Mouse (Mus musculus): Measurements from ENCODE around the gene Mettl1. TPM values are rescaled to one million over a fixed set of nuclear protein-coding genes. Genes with fewer than 3 reads are reported as not detected.
"Not testable (repeated sequence)": the region's sequence is repeated elsewhere in the genome, so short reads cannot be mapped to it uniquely, and the experiment has no call there.

Mettl1 gene
- polyA plus RNA-seq, 1 experiment from 2014 or later: 47.6 TPM

DNA sequence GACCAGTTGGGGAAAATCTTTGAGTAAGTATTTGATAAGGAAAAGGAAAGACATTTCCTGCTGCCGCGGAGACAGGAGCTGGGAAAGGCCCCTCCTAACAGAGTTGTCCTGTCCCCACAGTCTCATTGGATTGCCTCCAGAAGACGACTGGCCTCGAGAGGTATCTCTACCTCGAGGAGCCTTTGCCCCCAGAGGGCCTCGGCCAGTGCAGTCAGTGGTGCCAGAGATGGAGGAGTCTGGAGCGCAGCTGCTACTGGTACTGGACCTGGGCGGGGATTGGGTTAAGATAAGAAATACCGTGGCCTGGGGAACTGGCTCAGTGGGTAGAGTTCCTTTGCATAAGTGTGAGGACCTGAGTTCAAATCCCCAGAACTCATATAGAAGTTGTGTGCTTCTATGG, 24.8 kb downstream of the Mettl1 start:
- WGBS: 86% methylated on average over 9 of the region's 9 CpGs
- H3K27me3 ChIP-seq (ENCODE audit: control insufficient read depth, insufficient read depth, low read length): peaks cover 2% of the 10 kb centered on the region; the same call in 1 of the 2 replicates
- no peak for DNase-seq (ENCODE audit: low spot score)
- peaks cover 32% of the 10 kb centered on the region for H3K36me3 ChIP-seq (ENCODE audit: control insufficient read depth, insufficient read depth, low read length)
- H3K4me3 ChIP-seq (ENCODE audit: low read depth, low read length): no peak overlapping the region
- no peak overlapping the region for H3K27ac ChIP-seq (replicated peaks; ENCODE audit: low read depth, low read length)
- H3K9me3 ChIP-seq (ENCODE audit: control insufficient read depth, low read length): no peaks in the 10 kb centered on the region
- ATAC-seq (ENCODE audit: insufficient number of reproducible peaks, low FRiP score, low TSS enrichment, low read depth): no peak
- no peak overlapping the region for H3K9ac ChIP-seq (ENCODE audit: low read length)
- peaks cover 11% of the 10 kb centered on the region for H3K4me1 ChIP-seq (ENCODE audit: control insufficient read depth, insufficient read depth, low read length)
- no peak overlapping the region for H3K4me2 ChIP-seq (ENCODE audit: low read depth, severe bottlenecking)

DNA sequence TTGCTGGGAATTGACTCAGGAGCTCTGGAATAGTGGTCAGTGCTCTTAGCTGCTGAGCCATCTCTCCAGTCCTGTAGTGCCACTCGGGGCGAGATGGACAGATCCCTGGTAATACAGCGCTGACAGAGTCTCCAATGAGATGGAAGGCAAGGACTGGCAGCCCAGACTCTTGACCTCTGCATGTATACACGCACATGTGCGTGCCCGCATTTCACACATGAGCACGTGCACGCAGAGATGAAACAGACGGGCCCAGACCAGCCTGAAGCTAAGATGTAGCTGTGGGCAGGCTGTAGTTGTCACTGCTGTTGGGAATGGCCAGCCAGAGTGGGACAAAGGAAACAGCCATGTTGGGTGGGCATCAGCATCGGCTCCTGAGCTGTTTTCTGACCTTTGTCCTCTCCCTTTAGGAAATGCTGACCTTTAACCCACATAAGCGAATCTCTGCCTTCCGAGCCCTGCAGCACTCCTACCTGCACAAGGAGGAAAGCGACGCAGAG, 25.4 kb downstream of the Mettl1 start:
- Histone ChIP-seq H3K4me3 (ENCODE audit: low read depth, low read length) (no peak overlapping the region), H3K9ac (ENCODE audit: low read length) (no peak overlapping the region), H3K36me3 (ENCODE audit: control insufficient read depth, insufficient read depth, low read length) (peaks cover 32% of the 10 kb centered on the region), H3K27ac (replicated peaks; ENCODE audit: low read depth, low read length) (no peak overlapping the region), H3K27me3 (ENCODE audit: control insufficient read depth, insufficient read depth, low read length) (0 out of 2 replicates have a peak, but pooled peaks cover 2% of the 10 kb centered on the region), H3K4me2 (ENCODE audit: low read depth, severe bottlenecking) (peak overlapping the region; percentile 8; the same call in 1 of the 2 replicates), H3K4me1 (ENCODE audit: control insufficient read depth, insufficient read depth, low read length) (peaks cover 11% of the 10 kb centered on the region), H3K9me3 (ENCODE audit: control insufficient read depth, low read length) (no peaks in the 10 kb centered on the region)
- DNase-seq (ENCODE audit: low spot score) (no peak), ATAC-seq (ENCODE audit: insufficient number of reproducible peaks, low FRiP score, low TSS enrichment, low read depth) (no peak)
- 91% methylated on average over 14 of the region's 14 CpGs for WGBS

DNA sequence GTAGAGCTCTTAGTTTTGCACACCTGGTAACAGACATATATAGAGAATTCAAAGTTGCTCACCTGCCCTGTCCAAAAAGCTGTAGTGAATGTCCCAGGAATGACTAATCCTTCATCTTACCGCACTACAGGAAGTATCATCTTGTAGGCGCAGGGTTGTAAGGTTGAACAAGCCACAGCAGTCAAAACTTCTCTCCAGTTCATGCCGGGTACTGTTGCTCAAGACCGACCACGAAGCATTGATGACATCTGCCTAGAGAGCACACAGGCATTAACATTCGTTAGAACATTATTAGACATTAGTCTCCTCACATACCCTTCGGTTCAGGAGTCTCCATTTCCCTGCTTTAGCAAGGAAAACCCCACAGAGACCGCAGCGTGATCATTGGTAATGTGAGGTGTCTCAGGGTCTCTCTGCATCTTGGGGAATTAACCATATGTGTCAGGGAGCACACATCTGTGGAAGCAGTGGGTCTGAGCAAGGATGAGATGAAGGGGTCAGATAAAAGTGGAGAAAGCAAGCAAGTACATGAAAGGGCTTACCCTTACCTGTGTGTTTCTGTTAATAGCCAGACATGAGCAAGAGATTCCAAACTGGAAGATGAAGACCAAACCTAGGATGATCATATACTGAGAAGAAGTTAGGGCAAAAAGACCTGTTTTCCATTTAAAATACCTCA, 27.3 kb downstream of the Mettl1 start:
- Histone ChIP-seq H3K36me3 (ENCODE audit: control insufficient read depth, insufficient read depth, low read length) (peaks cover 32% of the 10 kb centered on the region), H3K4me2 (ENCODE audit: low read depth, severe bottlenecking) (peak overlapping the region; percentile 89), H3K9ac (ENCODE audit: low read length) (peak overlapping the region; percentile 73), H3K4me1 (ENCODE audit: control insufficient read depth, insufficient read depth, low read length) (peaks cover 11% of the 10 kb centered on the region), H3K27ac (replicated peaks; ENCODE audit: low read depth, low read length) (peak overlapping the region; percentile 56; the same call in 1 of the 2 replicates), H3K4me3 (ENCODE audit: low read depth, low read length) (peak overlapping the region; percentile 66), H3K27me3 (ENCODE audit: control insufficient read depth, insufficient read depth, low read length) (no peaks in the 10 kb centered on the region), H3K9me3 (ENCODE audit: control insufficient read depth, low read length) (no peaks in the 10 kb centered on the region)
- 80% methylated on average over 9 of the region's 9 CpGs for WGBS
- DNase-seq (ENCODE audit: low spot score) (no peak), ATAC-seq (ENCODE audit: insufficient number of reproducible peaks, low FRiP score, low TSS enrichment, low read depth) (no peak)

DNA sequence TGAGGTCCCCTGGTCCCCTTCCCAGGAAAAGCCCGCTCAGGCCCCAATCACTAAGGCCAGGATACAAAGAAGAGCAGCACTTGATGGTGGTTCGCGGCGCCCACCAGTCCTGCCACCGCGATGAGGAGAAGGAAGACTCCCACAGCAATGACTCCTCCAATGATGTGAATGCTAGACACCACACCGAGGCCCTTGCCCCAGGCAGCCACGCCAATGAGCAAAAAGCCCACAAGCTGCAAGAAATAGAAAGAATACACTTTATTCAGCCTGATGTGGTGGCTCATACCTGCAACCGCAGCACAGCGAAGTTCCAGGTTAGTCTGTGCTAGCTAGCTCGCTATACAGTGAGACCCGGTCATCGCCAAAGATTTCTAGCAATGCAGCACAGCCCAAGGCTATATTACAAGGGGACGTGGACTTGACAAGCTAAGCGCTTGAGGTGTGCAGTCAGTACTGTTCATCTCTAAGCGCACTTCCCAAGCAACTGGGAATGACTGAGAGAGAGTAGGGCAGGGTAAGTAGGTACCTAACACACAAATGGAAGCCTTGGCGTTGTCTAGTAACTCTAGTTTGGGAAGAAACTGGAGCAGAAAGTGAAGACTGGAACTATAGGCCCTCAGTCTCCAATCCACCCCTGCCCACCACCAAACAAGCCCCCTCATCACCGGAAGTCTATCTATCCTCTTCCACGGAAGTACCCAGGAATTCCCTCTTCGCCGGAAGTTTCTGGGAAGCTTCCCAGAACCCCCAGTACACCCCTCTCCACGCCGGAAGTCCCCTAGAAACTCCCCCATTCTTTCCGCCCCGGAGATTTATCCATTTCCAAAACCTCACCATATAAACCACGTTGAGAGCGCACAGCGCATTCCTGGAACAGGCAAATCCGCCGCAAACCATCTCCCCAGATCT, 28.3 kb downstream of the Mettl1 start:
- peak overlapping the region; percentile 71 for H3K27ac ChIP-seq (replicated peaks; ENCODE audit: low read depth, low read length)
- H3K9ac ChIP-seq (ENCODE audit: low read length): peak overlapping the region; percentile 73
- DNase-seq (ENCODE audit: low spot score) (peak; percentile 55), ATAC-seq (ENCODE audit: insufficient number of reproducible peaks, low FRiP score, low TSS enrichment, low read depth) (peak; percentile 62; the same call in 1 of the 2 replicates)
- peaks cover 32% of the 10 kb centered on the region for H3K36me3 ChIP-seq (ENCODE audit: control insufficient read depth, insufficient read depth, low read length)
- H3K9me3 ChIP-seq (ENCODE audit: control insufficient read depth, low read length): no peaks in the 10 kb centered on the region
- peak overlapping the region; percentile 66 for H3K4me3 ChIP-seq (ENCODE audit: low read depth, low read length)
- no peaks in the 10 kb centered on the region for H3K27me3 ChIP-seq (ENCODE audit: control insufficient read depth, insufficient read depth, low read length)
- peak overlapping the region; percentile 89 for H3K4me2 ChIP-seq (ENCODE audit: low read depth, severe bottlenecking)
- 8% methylated on average over 30 of the region's 30 CpGs for WGBS
- peaks cover 11% of the 10 kb centered on the region for H3K4me1 ChIP-seq (ENCODE audit: control insufficient read depth, insufficient read depth, low read length)

DNA sequence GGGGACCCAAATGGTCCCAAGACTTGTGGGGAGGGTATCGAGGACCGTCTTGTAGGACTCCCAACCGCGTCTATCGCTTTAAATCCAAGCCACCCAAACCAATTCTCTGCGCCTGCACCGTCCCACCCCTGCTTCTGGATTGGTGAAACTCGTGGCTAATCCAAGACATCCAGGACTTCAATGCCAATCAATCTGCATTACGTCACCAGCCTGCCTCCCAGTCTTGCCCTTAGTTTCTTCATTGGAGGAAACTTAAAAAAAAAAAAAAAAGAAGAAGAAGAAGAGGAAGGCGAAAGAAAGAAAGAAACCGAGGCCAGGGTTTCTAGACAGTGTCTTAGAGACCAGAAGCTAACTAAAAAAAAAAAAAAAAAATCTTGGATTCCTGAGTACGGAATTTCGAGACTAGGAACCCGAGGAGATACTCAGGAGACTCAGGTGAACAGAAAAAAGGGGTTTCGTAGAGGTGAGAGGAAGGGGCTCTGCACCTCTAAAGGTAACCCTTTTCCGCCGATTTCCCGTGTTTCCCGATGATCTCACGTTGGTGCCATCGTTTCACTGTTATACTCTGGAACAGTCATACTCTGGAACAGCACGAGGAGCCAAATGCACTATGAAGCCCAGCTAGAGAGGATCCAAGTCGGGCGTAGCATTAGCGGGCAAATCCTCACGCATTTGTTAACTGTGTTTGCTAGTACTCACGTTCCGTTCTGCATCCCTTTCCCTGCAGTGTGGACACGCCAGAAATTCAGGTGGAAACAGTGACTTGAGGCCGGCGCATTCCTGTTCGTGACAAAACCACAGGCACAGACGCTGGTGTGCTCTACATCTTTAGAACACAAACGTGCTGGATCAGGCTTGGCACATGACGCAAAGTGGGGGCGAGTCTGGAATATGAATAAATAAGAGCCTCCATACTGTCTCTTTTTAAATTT, 29.2 kb downstream of the Mettl1 start, which contains the start of gene Tspan31:
Tspan31 (minus strand) TSS at position 75 of the 932 bp plus-strand sequence.
- Histone ChIP-seq H3K36me3 (ENCODE audit: control insufficient read depth, insufficient read depth, low read length) (peaks cover 24% of the 10 kb centered on the region), H3K27ac (replicated peaks; ENCODE audit: low read depth, low read length) (peak within 1 kb of the TSS; percentile 71), H3K27me3 (ENCODE audit: control insufficient read depth, insufficient read depth, low read length) (no peaks in the 10 kb centered on the region), H3K4me3 (ENCODE audit: low read depth, low read length) (peak within 1 kb of the TSS; percentile 66), H3K4me1 (ENCODE audit: control insufficient read depth, insufficient read depth, low read length) (peaks cover 7% of the 10 kb centered on the region; the same call in 1 of the 2 replicates), H3K9ac (ENCODE audit: low read length) (peak within 1 kb of the TSS; percentile 73), H3K9me3 (ENCODE audit: control insufficient read depth, low read length) (no peaks in the 10 kb centered on the region), H3K4me2 (ENCODE audit: low read depth, severe bottlenecking) (peak within 1 kb of the TSS; percentile 89)
- ATAC-seq (ENCODE audit: insufficient number of reproducible peaks, low FRiP score, low TSS enrichment, low read depth) (peak; percentile 85), DNase-seq (ENCODE audit: low spot score) (peak; percentile 90)
- 2% methylated on average over 36 of the region's 36 CpGs for WGBS

DNA sequence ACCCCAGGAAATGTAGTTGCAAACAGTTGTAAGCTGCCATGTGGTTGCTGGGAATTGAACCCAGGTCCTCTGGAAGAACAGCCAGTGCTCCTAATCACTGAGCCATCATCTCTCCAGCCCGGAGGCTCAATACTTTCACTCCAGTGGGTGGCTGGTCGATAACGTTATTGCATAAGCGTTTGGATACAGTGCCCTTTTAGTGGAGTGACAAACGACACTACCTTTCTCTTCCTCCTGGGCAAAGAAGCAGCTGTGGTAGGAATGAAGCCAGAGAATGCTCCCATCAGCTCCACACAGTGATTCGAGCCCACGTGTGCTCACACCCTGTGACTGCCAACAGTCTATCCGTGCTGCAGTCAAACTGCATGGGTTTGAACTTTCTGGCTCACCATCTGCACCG, 30.0 kb downstream of the Mettl1 start:
- ATAC-seq (ENCODE audit: insufficient number of reproducible peaks, low FRiP score, low TSS enrichment, low read depth) (no peak), DNase-seq (ENCODE audit: low spot score) (no peak)
- Histone ChIP-seq H3K27me3 (ENCODE audit: control insufficient read depth, insufficient read depth, low read length) (0 out of 2 replicates have a peak, but pooled peaks cover 2% of the 10 kb centered on the region), H3K36me3 (ENCODE audit: control insufficient read depth, insufficient read depth, low read length) (peaks cover 16% of the 10 kb centered on the region), H3K27ac (replicated peaks; ENCODE audit: low read depth, low read length) (no peak overlapping the region), H3K4me1 (ENCODE audit: control insufficient read depth, insufficient read depth, low read length) (peaks cover 7% of the 10 kb centered on the region; the same call in 1 of the 2 replicates), H3K9ac (ENCODE audit: low read length) (no peak overlapping the region), H3K4me2 (ENCODE audit: low read depth, severe bottlenecking) (peak overlapping the region; percentile 89), H3K9me3 (ENCODE audit: control insufficient read depth, low read length) (no peaks in the 10 kb centered on the region), H3K4me3 (ENCODE audit: low read depth, low read length) (peak overlapping the region; percentile 66)
- 78% methylated on average over 9 of the region's 9 CpGs for WGBS

DNA sequence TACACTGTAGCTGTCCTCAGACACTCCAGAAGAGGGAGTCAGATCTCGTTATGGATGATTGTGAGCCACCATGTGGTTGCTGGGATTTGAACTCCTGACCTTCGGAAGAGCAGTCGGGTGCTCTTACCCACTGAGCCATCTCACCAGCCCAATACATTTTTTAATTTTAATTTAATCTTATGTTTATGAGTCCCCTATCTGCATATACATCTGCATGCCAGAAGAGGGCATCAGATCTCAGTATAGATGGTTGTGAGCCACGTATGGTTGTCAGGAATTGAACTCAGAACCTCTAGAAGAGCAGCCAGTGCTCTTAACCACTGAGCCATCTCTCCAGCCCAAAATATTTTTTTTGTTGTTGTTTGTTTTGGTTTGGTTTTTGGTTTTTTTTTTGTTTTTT, 31.1 kb downstream of the Mettl1 start:
- not testable (repeated sequence) for H3K27me3 ChIP-seq (ENCODE audit: control insufficient read depth, insufficient read depth, low read length); H3K4me2 ChIP-seq (ENCODE audit: low read depth, severe bottlenecking); H3K27ac ChIP-seq (replicated peaks; ENCODE audit: low read depth, low read length); DNase-seq (ENCODE audit: low spot score); ATAC-seq (ENCODE audit: insufficient number of reproducible peaks, low FRiP score, low TSS enrichment, low read depth); H3K9me3 ChIP-seq (ENCODE audit: control insufficient read depth, low read length); H3K9ac ChIP-seq (ENCODE audit: low read length); H3K4me3 ChIP-seq (ENCODE audit: low read depth, low read length); H3K4me1 ChIP-seq (ENCODE audit: control insufficient read depth, insufficient read depth, low read length); H3K36me3 ChIP-seq (ENCODE audit: control insufficient read depth, insufficient read depth, low read length)
- WGBS: 91% methylated on average over 4 of the region's 4 CpGs
